Mouse (Mus musculus): ENCODE results near the gene Lhfpl3. TPM values are rescaled to one million over a fixed set of nuclear protein-coding genes. Genes with fewer than 3 reads are reported as not detected.

Lhfpl3 gene
- polyA plus RNA-seq, 1 experiment from 2014 or later: 0.11 TPM

GRCm38 (mm10) chr5:22795361-22795760 lies 49.5 kb downstream of the Lhfpl3 start:
- DNase-seq (no peak), ATAC-seq (ENCODE audit: insufficient read depth) (no peak)
- no peak for TF ChIP-seq CTCF (IDR thresholded peaks at IDR 0.05; ENCODE audit: low read depth)
- no peaks in the 10 kb centered on the region for H3K36me3 ChIP-seq (ENCODE audit: insufficient read depth)
- no peak overlapping the region for H3K4me2 ChIP-seq
- no peaks in the 10 kb centered on the region for H3K4me1 ChIP-seq (ENCODE audit: insufficient read depth)
- H3K4me3 ChIP-seq (ENCODE audit: low read depth, low read length): no peak overlapping the region
- H3K27me3 ChIP-seq (ENCODE audit: insufficient read depth, low read length): no peaks in the 10 kb centered on the region
- no peaks in the 10 kb centered on the region for H3K9me3 ChIP-seq (ENCODE audit: low read depth, low read length)
- WGBS: 74% methylated on average over 1 of the region's 1 CpGs
- no peak overlapping the region for H3K9ac ChIP-seq
- H3K27ac ChIP-seq (ENCODE audit: low read depth): no peak overlapping the region

GRCm38 (mm10) chr5:22813426-22813825 lies 67.6 kb downstream of the Lhfpl3 start:
- Histone ChIP-seq H3K27ac (ENCODE audit: low read depth) (no peak overlapping the region), H3K9ac (no peak overlapping the region), H3K4me1 (ENCODE audit: insufficient read depth) (no peaks in the 10 kb centered on the region), H3K9me3 (ENCODE audit: low read depth, low read length) (no peaks in the 10 kb centered on the region), H3K4me3 (ENCODE audit: low read depth, low read length) (no peak overlapping the region), H3K4me2 (no peak overlapping the region), H3K36me3 (ENCODE audit: insufficient read depth) (no peaks in the 10 kb centered on the region), H3K27me3 (ENCODE audit: insufficient read depth, low read length) (no peaks in the 10 kb centered on the region)
- 67% methylated on average over 4 of the region's 4 CpGs for WGBS
- no peak for ATAC-seq (ENCODE audit: insufficient read depth)
- TF ChIP-seq CTCF (IDR thresholded peaks at IDR 0.05; ENCODE audit: low read depth): no peak
- no peak for DNase-seq

- Histone ChIP-seq H3K27me3 (ENCODE audit: insufficient read depth, low read length) (no peaks in the 10 kb centered on the region), H3K4me3 (ENCODE audit: low read depth, low read length) (no peak overlapping the region), H3K9ac (no peak overlapping the region), H3K4me1 (ENCODE audit: insufficient read depth) (no peaks in the 10 kb centered on the region), H3K27ac (ENCODE audit: low read depth) (no peak overlapping the region), H3K36me3 (ENCODE audit: insufficient read depth) (no peaks in the 10 kb centered on the region), H3K9me3 (ENCODE audit: low read depth, low read length) (peaks cover 5% of the 10 kb centered on the region; the same call in 1 of the 2 replicates), H3K4me2 (no peak overlapping the region)
- no peak for ATAC-seq (ENCODE audit: insufficient read depth)
- 76% methylated on average over 3 of the region's 3 CpGs for WGBS
- no peak for TF ChIP-seq CTCF (IDR thresholded peaks at IDR 0.05; ENCODE audit: low read depth)
- DNase-seq: no peak
These were observed 84.1 kb downstream of the Lhfpl3 start for GRCm38 (mm10) chr5:22829822-22830450.

GRCm38 (mm10) chr5:22851572-22851971 lies 105.7 kb downstream of the Lhfpl3 start:
- no peak overlapping the region for H3K4me3 ChIP-seq (ENCODE audit: low read depth, low read length)
- no peaks in the 10 kb centered on the region for H3K4me1 ChIP-seq (ENCODE audit: insufficient read depth)
- no peak overlapping the region for H3K4me2 ChIP-seq
- no peaks in the 10 kb centered on the region for H3K36me3 ChIP-seq (ENCODE audit: insufficient read depth)
- peak; percentile 36 for DNase-seq
- no peak for TF ChIP-seq CTCF (IDR thresholded peaks at IDR 0.05; ENCODE audit: low read depth)
- no peak overlapping the region for H3K9ac ChIP-seq
- H3K27ac ChIP-seq (ENCODE audit: low read depth): no peak overlapping the region
- ATAC-seq (ENCODE audit: insufficient read depth): no peak
- no peaks in the 10 kb centered on the region for H3K9me3 ChIP-seq (ENCODE audit: low read depth, low read length)
- WGBS: 42% methylated on average over 14 of the region's 14 CpGs
- H3K27me3 ChIP-seq (ENCODE audit: insufficient read depth, low read length): no peaks in the 10 kb centered on the region

- no peak for DNase-seq
- ATAC-seq (ENCODE audit: insufficient read depth): no peak
- H3K9ac ChIP-seq: no peak overlapping the region
- H3K9me3 ChIP-seq (ENCODE audit: low read depth, low read length): no peaks in the 10 kb centered on the region
- no peaks in the 10 kb centered on the region for H3K4me1 ChIP-seq (ENCODE audit: insufficient read depth)
- H3K4me3 ChIP-seq (ENCODE audit: low read depth, low read length): no peak overlapping the region
- no peak overlapping the region for H3K27ac ChIP-seq (ENCODE audit: low read depth)
- H3K27me3 ChIP-seq (ENCODE audit: insufficient read depth, low read length): no peaks in the 10 kb centered on the region
- TF ChIP-seq CTCF (IDR thresholded peaks at IDR 0.05; ENCODE audit: low read depth): no peak
- no peaks in the 10 kb centered on the region for H3K36me3 ChIP-seq (ENCODE audit: insufficient read depth)
- 78% methylated on average over 2 of the region's 2 CpGs for WGBS
- no peak overlapping the region for H3K4me2 ChIP-seq
These were observed 107.6 kb downstream of the Lhfpl3 start for GRCm38 (mm10) chr5:22853503-22853902.

GRCm38 (mm10) chr5:22856480-22856879 lies 110.6 kb downstream of the Lhfpl3 start:
- 53% methylated on average over 4 of the region's 4 CpGs for WGBS
- Histone ChIP-seq H3K4me3 (ENCODE audit: low read depth, low read length) (no peak overlapping the region), H3K4me1 (ENCODE audit: insufficient read depth) (no peaks in the 10 kb centered on the region), H3K27me3 (ENCODE audit: insufficient read depth, low read length) (no peaks in the 10 kb centered on the region), H3K9me3 (ENCODE audit: low read depth, low read length) (no peaks in the 10 kb centered on the region), H3K4me2 (no peak overlapping the region), H3K9ac (no peak overlapping the region), H3K36me3 (ENCODE audit: insufficient read depth) (no peaks in the 10 kb centered on the region), H3K27ac (ENCODE audit: low read depth) (no peak overlapping the region)
- ATAC-seq (ENCODE audit: insufficient read depth) (no peak), DNase-seq (no peak)
- TF ChIP-seq CTCF (IDR thresholded peaks at IDR 0.05; ENCODE audit: low read depth): no peak

GRCm38 (mm10) chr5:22861399-22861798 lies 115.5 kb downstream of the Lhfpl3 start:
- Histone ChIP-seq H3K36me3 (ENCODE audit: insufficient read depth) (no peaks in the 10 kb centered on the region), H3K4me3 (ENCODE audit: low read depth, low read length) (no peak overlapping the region), H3K27ac (ENCODE audit: low read depth) (no peak overlapping the region), H3K4me2 (no peak overlapping the region), H3K9me3 (ENCODE audit: low read depth, low read length) (no peaks in the 10 kb centered on the region), H3K4me1 (ENCODE audit: insufficient read depth) (no peaks in the 10 kb centered on the region), H3K9ac (no peak overlapping the region), H3K27me3 (ENCODE audit: insufficient read depth, low read length) (no peaks in the 10 kb centered on the region)
- ATAC-seq (ENCODE audit: insufficient read depth) (no peak), DNase-seq (peak; percentile 6)
- peak; percentile 40; the same call in 1 of the 2 replicates for TF ChIP-seq CTCF (IDR thresholded peaks at IDR 0.05; ENCODE audit: low read depth)
- WGBS: 40% methylated on average over 1 of the region's 1 CpGs
